Mouse (Mus musculus) testis, adult 2 months (tissue): ENCODE measurements at regions not wholly inside any gene's neighbourhood (a gene's known extent, or its start where the extent isn't known, plus 50 kb on each side); places are given as distances from the start of the nearest gene placed in this dataset.

Experiments used
- CTCF ChIP-seq: fragments of 200-500 bp; IDR thresholded peaks from 2 replicates; pipeline ENCODE4 v1.5.1; 2012; ENCODE audit warnings: low read depth, mild to moderate bottlenecking, inconsistent platforms, low read length, moderate library complexity; ENCODE audit not compliant: control insufficient read depth, insufficient read depth, insufficient replicate concordance
- POLR2A ChIP-seq: fragments of 200-500 bp; IDR thresholded peaks from 2 replicates; pipeline ENCODE4 v1.6.1; 2012; ENCODE audit warnings: low read depth, mild to moderate bottlenecking, inconsistent platforms, low read length, moderate library complexity; ENCODE audit not compliant: control insufficient read depth

DNA sequence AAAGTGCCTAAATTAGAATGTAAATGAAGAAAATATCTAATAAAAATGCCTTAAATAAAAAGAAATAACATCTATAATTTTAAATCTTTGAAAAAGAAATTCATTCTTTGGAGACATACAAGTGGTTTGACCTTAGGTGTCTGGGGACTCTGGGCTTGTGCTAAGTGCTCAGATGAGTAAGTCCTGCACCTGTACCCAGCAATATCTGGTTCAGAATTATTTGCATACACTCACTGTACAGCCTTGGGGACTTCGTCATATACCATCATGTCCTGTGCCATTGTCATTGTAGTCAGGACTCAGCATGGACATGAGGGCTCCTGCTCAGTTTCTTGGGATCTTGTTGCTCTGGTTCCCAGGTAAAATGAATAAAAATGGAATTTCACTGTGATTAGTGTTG, 255.1 kb upstream of the Tacstd2 start:
- TF ChIP-seq CTCF (no peak), POLR2A (no peak)
